Mouse (Mus musculus) frontal cortex, adult (tissue): ENCODE measurements around the gene Kctd7.

ENCODE experiments used
- ATAC-seq: cut with Nextera tagmentation; 2 replicates; pipeline ENCODE4 v1.9.2; 2017; ENCODE audit warnings: mild to moderate bottlenecking, moderate library complexity, mixed read lengths; ENCODE audit not compliant: low TSS enrichment

The Kctd7 gene

DNA sequence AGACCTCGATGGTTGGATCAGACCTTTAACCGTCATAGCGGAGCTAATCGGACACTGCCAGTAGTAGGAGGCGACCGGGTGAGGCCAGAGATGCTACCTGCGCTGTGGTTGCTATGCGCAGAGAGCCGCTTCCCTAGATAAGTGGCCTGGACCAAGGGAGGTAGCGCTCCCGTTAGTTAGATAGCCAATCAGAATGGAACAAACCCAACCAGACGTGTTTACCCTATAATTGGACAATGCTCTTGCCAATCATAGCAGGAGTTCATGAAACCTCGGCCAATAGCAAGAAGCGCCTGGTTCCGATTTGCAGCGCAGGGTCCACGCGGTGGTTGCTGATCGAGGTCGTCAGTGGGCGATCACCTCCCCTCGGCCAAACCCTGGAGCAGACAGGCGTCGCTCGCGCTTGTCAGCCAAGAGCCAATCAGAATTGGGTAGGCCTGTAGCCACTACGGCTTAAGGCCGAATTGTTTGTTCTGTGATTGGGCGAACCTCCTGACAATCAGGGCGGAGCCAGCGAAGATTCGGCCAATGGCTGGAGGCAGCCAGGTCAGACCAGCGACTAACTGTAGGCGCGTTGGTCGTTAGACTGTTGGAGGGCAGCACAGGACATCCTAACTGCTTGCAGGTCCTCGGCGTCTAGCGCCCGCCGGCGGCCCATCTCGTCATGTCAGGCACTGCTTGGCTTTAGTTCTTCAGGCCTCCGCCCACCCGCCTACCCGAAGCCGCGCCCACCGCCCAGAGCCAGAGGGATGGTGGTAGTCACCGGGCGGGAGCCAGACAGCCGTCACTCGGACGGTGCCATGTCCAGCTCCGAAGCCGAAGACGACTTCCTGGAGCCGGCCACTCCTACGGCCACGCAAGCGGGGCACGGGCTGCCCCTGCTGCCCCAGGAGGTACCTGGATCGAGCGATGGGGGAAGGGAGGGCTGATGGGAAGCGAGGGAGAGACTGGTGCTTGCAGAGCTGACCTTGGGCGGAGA is at the start of gene Kctd7:
Gene Kctd7, plus strand, starts transcription at position 528 of the 979 bp plus-strand sequence.
- peak; percentile 91 for ATAC-seq

DNA sequence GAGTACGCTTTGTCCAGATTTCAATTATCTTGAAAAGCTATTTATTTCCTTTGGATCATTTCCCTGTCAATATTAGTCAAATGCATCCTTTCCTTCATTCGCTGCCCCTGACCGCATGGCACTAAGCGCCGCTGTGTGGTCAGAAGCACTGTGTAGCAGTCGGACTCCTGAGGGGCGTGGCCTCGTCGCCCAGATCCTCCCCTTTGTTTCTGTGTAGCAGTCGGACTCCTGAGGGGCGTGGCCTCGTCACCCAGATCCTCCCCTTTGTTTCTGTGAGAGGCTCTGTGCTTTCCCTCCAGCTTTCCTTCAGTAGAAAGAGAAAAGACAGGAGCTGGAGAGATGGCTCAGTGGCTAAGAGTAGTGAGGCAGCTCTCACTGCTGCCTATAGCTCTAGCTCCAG is 47.9 kb upstream of the Kctd7 start:
- ATAC-seq, result peak; percentile 50; the same call in 1 of the 2 replicates

DNA sequence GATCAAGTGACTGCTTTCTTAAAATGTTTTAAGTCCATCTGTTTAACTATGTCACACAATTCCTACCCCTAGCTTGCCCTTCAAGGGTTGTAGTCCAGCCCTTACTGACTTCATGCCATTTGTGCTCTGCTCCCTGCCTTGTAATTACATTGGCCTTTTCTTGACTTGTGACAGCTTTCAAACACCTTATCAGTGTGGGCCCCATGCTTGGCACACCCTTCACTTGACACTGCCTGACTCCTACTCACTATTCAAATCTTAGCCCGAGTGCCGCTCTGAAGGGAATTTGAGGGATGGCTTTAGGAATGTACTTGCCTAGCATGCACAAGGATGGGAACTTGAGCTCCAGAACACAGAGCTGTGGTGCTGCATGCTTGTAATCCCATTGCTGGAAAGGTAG is 46.8 kb upstream of the Kctd7 start:
- ATAC-seq, result no peak

DNA sequence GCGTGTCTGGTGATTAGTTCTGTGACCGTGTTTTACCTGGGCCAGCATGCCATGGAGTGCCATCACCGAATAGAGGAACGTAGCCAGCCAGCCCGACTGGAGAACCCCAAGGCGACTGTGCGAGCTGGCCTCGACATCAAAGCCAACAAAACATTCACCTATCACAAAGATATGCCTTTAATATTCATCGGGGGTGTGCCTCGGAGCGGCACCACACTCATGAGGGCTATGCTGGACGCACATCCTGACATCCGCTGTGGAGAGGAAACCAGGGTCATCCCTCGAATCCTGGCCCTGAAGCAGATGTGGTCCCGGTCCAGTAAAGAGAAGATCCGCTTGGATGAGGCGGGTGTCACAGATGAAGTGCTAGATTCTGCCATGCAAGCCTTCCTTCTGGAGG is 42.9 kb upstream of the Kctd7 start:
- no peak for ATAC-seq

DNA sequence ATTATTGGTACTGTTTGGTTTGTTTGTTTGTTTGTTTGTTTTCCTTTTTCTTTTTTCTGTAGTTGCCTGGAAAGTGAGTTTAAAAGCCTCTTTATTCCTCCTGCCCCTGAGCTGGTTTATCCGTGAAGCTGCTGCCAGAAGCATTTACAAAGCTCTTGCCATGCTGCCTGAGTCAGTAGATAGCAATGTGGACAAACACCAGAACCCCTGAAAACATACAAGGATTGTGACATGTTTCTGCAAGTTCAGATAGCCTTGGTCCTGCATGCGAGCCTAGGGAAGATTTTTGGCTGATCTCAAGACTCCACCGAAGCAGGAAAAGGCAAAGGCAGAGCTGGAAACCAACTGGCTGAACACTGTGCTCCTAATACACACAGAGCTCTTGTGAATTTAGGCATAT is 35.3 kb upstream of the Kctd7 start:
- no peak for ATAC-seq

DNA sequence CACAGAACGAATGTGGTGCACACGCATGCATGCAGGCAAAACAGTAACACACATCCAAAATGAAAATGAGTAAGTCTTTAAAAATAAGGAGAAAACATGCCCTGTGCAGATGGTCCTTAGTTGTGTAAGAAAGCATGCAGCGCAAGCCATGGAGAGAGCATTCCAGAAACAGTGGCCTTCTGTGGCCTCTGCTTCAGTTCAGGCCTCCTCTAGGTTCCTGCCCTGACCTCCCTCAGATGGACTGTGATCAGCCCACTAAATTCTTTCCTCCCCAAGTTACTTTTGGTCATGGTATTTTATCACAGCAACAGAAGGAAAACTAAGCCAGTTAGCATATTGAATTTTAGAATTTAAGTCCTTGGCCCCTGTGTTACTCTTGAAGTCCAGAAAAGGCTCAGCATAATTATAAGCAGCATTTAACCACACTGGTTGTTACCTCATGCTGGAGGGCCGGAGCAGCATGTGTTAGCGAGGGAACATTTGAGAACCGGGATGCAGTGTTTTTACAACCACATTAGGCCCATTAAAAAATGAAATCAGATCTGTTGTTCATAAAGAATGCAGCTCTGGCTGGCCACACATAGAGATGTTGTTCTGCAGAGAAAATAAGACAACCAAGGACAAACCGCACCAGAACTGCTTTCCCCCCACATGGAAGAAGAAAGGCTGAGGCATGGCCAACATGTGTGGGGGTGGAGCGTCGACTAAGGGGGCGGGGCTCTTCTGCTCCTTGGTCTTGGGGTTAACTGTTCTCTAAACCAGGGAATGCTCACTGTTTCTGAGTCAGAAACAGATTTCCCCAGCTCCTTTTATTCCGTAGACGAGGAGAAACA is 33.8 kb upstream of the Kctd7 start:
- ATAC-seq, result no peak

DNA sequence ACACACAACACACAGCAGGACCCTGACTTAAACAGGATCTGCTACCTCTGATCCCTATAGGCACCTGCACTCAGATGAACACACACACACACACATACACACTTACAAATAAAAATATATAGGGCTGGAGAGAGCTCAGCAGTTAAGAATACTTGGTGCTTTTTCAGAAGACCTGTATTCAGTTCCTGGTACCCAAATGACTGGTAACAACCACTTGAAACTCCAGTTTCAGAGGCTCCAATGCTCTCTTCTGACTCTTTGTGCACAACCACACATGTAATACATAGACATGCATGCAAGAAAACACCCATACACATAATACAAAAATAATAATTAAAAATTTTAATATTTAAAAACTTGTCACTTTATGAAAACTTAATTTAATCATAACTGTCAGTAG is 32.0 kb upstream of the Kctd7 start:
- no peak for ATAC-seq

DNA sequence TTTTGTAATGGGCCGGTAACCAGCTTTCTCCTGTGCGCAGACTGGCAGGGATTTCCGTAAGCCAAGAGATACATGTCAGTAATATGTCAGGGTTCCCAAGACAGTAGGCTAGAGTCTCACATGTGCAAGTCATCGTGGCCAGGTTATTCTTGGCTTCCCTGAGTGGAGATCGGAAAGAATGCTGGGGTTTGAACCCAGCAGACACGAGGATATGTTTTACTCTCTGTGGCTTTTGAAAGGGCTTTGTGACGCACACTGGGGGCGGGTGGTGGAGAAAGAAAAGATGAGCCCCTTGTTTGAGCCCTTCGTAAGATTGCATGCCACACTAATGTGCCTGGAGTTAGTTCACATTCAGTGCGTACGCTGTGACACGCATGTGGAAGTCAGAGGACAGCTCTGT is 28.5 kb upstream of the Kctd7 start:
- no peak for ATAC-seq

DNA sequence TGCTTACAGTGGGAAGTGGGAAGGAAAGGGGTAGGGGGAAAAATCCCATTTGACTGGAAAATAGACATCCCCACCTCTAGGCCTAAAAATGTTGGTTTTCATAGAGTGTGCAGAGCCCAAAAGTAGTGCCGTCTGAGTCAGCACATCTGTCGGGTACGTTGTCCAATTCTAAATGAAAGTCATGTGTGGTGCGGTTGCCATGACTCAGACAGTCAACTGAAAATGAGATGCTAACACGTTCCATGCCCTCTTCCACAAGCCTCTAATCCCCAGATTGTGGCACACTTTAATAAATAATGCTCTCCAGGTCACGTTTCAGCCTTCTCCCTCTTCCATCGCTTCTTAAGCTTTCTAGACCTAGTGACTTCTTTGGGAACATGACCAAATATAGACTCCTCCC is 27.8 kb upstream of the Kctd7 start:
- ATAC-seq, result peak; percentile 72; the same call in 1 of the 2 replicates

DNA sequence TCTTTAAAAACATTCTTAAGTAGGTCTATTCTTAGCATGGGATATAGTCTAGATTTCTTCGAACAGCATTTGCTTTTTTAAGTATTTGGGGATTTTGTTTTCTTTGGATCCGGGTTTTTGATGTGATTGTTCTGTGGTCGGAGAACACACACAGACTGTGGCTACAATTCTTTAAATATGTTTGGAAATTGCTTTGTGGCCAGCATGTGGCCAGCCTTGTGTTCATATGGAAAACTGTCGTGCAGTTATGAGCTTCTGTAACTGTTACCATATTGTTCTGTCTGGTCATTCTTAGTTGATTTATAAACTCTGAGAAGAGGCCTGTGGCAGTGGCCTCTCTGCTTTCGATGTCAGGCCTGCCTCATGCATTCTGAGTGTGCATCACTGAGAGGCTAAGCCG is 26.7 kb upstream of the Kctd7 start:
- no peak for ATAC-seq

DNA sequence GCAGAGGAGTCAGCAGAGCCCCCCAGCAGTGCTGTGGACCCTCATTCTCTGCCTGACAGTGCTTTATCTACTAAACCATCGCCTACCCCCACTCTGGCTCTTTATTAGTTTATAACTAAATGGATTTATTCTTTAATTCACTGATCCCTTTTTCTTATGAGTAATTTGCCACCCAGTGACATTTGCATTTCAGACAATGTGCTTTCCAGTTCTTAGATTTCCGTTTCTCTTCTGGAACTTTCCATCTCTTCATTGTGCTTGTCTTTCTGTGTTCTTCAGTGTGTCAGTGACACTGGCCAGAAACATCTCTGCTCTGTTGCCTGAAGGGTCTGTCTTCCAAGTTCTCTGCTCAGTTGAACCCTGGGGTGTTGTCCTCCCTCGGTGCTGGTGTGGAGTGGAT is 25.4 kb upstream of the Kctd7 start:
- ATAC-seq, result no peak

DNA sequence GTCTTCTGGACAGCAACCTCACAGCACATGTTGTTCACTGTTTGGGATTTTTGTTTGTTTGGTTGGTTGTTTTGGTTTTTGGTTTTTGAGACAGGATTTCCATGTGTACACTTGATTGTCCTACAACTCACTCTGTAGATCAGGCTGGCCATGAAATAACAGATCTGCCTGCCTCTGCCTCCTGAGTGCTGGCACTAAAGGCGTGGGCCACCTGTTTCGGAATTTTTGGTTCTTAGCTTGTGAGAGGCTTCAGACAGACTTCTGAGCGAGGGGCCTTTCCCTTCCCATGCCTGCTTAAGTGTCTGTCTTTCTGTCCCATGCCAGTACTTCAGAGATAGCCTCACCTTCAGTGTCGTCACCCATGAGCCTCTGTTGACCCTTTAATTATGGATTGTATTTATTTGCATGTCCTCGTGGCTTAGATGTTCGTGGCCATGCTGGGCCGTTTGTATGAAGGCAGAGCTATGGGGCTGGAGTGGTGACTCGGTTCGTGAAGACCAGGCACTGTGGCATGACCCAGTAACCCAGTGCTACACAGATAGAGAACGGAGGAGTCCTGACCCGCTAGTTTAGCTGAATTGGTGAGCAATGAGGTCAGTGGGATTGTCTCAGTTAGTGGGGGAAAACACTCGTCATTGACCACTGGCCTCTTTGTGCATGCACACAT is 24.5 kb upstream of the Kctd7 start:
- no peak for ATAC-seq

DNA sequence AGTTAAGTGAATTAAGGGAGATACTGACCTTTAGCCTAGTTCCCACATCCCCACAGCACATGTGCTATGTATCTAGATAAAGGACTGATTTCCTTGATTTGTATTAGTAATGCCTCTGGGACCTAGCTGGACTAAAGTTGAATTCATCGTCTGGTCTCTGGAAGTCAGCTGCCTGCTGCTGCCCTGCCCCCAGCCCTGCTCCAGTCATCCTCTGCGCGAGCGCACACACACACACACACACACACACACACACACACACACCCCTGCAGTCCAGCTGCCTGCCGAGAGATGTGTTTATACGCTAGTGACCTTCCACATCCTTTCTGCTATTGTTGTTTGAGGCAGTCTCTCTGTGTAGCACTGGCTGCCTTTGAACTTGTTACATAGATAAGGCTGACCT is 23.8 kb upstream of the Kctd7 start:
- ATAC-seq, result no peak

DNA sequence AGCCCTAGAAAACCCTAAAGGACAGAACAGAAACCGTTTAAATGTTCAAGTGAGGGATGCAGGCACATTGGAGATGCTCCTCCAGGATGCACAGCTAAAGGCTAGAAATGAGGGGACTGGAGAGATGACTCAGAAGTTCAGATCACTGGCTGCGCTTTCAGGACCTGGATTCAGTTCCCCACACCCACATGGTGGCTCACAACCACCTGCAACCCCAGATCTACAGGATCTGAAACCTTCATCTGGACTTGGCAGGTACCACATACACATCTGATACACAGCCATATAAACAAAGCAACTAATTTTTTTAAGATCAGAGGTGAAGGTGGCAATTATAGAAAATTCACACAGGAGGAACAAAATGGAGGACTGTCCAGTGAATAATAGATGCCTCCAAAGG is 22.3 kb upstream of the Kctd7 start:
- ATAC-seq, result no peak

DNA sequence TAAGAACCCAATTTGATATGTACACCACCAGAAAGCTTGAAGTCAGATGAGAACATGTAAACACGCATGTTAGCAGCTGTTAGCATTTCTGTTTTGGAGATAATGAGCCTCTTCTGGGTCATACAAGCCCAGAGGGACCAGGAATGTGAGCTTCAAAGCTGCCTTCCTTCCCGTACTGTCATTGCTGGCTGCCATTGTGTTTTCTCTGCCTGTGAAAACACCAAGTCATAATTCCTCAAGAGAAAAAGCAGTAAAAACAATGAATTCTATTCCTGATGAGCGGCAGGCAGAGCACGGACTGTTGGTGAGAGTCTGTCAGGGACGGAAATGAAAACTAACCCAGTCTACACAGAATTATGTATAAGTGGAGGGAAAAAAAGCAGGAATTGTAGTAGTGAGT is 20.4 kb upstream of the Kctd7 start:
- ATAC-seq, result no peak

DNA sequence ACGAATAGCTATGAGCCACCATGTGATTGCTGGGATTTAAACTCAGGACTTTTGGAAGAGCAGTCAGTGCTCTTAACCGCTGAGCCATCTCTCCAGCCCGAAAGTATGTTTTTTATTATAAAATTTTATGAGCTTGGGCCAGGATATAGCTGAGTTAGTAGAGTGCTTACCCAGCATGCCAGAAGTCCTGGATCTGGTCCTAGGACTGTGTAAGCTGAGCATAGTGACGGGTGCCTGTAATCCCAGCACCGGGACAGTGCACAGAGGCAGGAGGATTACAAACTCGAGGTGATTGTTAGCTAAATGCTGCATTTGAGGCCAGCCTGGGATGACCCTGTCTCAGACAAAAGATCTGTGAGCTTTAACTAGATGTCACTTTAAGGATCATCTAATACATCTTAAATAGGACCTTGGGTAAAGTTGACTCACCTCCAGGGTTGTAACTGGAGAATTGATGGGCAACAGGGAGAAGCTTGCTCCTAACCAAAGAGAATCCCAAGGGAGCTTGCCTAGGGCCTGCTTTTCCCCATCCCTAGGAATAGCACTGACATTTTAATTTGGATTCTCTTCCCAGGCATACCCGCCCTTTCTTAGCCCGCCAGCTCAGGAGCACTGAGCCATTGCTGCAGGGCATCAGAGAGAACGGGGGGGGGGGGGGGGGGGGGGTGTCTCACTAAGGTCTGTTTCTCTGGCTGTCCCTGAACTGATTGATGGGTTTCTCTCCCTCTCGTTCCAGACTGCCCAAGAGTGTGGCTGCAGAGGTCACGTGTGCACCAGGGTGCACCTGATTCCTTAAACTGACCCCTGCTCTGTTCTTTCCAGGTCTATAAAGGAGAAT is 15.8 kb upstream of the Kctd7 start:
- no peak for ATAC-seq

DNA sequence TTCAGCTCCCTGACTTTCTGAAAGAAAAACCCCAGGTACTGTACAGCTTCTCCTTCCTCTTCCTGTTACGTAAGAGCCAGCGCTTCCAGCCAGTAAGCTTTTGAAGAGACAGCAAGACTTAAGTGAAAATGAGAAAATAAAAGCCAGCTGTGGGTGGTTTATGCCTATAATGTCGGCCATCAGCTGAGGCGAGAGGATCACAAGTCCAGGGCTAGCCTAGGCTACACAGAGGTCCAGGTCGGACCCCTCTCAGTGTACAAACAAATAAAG is 15.2 kb upstream of the Kctd7 start:
- ATAC-seq, result peak; percentile 48; the same call in 1 of the 2 replicates

DNA sequence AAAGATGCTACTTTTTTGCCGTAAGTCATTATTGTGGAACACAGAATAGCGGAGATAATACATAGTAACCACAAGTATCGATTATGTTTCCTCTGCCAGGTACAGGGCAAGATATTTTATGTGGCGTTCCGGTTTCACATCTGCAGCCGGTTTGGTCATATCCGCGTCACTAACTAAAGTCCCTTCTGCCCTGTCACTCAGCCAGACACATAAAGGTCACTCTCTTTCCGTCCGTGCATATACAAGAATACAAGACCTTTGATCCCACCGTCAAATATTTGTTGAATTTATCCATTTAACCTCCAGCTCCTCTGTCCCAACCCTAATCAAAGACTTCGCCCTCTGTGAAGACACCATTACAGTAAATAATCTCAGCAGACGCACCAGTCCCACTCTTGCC is 8.1 kb upstream of the Kctd7 start:
- no peak for ATAC-seq

DNA sequence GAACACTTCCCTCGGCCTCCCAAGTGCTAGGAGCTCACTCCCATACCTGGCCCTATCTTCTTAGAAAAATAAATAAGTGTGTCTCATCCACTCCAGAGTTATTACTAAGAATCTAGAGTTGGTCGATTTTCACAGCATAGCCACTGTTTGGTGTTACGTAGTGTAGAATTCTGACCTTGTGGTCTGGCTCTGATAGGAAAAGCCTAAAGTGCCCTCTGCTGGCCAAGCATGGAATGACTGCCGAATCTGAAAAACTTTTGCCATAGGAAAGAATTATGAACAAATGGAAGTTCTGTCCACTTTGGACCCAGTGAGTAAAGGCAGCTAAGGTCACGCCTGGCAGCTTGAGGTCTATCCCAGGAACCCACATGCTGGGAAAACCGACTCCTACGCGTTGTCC is 5.3 kb upstream of the Kctd7 start:
- 0 out of 2 replicates have a peak, but pooled peaks have one; percentile 24 for ATAC-seq

DNA sequence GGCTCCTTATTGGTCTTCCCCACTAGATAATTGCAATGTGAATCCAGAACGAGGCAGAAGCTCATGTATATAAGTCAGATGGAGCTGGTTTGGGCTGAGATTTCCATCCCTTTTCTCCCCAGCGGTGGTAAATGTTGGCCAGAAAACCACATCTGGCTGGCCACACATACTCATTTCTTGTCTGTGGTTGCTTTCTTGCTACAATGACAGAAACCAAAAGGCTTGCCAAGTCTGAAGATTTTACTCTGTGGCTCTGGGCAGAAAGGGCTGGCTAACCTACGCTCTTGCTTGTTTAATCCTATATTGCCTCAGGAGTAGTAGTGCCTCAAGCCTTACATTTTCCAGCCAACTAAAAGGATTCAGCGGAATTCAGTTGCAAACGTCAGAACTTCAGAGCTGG is 3.5 kb upstream of the Kctd7 start:
- ATAC-seq, result no peak

DNA sequence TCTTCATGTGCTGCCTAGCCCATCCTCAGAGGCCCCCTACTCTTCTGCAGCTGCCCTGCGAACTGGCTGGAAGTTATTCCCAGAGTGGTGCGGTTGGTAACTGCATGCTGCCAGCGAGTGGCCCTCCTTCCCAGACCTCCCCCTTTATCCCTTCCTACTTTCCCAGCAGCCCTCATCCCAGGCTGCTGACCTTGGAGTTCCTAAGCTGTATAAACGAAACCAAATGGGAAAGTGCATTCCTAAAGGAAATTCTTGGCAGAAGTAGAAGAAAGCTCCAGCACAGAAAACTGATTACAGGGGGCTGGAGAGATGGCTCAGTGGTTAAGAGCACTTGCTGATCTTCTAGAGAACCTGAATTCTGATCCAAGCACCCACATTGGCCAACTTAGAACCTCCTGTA is 2.6 kb upstream of the Kctd7 start:
- no peak for ATAC-seq

DNA sequence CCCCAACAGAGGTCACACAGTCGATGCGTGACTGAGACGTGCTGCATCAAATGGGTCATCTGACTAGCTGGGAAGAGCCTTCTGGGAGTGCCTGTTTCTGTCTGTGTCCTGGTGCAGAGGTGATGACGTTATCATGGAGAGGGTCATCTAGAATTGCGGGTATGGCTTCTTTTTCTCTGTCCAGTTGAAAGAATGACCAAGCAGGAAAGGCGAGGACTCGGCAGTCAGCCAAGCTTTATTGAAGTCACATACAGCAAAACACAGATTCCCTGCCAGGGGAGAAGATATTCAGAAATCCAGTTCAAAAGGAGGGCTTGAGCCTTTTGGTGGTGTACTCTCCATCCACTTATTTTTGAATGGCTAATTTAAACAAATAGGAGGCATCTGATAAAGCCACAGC is 1.6 kb upstream of the Kctd7 start:
- no peak for ATAC-seq
